Mouse (Mus musculus): Measurements from ENCODE around the gene Gatd1. TPM values are rescaled to one million over a fixed set of nuclear protein-coding genes. Genes with fewer than 3 reads are reported as not detected.
A peak's percentile ranks its signal among the peaks of the same experiment; 100 is the strongest.
"Not testable (repeated sequence)": the region's sequence is repeated elsewhere in the genome, so short reads cannot be mapped to it uniquely, and the experiment has no call there.

Gatd1 gene
- total RNA-seq, 2 experiments from 2014 or later: 38.9 to 46.5 TPM

DNA sequence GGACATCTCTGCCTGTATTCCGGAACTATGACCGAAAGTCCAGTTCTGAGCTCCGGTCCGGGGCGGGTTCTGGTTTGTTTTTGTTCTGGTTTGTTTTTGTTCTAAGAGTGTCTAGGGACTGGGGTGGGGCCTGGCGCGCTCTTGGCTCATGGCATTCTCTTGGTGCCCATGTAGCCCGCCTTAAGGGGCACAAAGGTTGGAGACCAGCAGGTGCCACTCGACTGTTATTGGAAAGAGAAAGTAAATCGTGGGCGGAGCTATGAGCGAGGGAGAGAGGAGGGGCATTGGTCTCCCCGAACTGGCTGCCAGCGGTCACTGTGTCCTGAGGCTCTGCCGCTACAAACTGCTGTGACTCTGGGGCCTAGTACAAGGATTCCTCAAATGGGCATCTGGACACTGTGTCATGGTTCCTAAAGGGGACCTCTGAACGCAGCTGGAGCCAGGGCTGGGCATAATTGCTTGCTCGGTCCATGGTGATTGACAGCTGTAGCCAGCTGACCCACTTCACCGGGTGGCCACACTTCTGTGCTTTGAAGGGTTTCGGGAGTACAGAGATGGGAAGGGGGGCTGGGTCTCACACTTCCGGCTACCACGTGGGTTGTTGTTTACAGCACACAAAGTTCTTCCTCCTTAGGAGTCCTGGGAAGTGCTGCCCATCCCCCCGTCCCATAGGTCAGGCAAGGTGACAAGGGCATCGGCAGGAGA, 41.8 kb upstream of the Gatd1 start:
- Histone ChIP-seq H3K27ac (peak overlapping the region; percentile 76), H3K4me3 (peak overlapping the region; percentile 88)
- intact Hi-C loops (cut with DNase I): no loop called here
- no peak for TF ChIP-seq CTCF (IDR thresholded peaks at IDR 0.05)
- DNase-seq (ENCODE audit: extremely low spot score in 1 of 2, low spot score in 2 of 2): no peak

DNA sequence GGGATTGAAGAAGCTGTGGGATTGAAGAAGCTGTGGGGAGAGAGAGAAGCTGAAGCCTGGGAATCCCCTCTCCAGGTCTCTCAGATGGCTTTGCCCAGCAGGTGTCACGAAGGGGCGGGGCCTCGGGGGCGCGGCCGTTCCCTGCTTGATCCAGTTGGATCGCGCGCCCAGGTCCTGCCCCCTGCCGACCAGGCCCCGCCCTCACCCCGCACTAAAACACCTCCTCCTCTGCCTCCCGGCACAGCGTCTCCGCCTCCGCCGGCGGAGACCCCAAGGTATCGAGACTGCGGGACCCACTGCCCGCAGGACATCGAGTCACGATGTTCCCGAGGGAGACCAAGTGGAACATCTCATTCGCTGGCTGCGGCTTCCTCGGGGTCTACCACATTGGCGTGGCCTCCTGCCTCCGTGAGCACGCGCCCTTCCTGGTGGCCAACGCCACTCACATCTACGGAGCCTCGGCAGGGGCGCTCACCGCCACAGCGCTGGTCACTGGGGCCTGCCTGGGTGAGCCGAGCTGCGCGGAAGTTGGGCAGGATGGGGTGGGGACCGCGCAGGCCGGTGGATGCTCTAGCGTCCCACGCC, 41.1 kb upstream of the Gatd1 start, which contains the start of gene Pnpla2:
Gene Pnpla2 (plus strand): TSS at position 232 of the 585 bp plus-strand sequence.
- intact Hi-C loops (cut with DNase I): no loop called here
- Histone ChIP-seq H3K4me3 (peak within 1 kb of the TSS; percentile 88), H3K27ac (peak within 1 kb of the TSS; percentile 76)
- peak; percentile 13 for TF ChIP-seq CTCF (IDR thresholded peaks at IDR 0.05)
- peak; percentile 88 to 91 for DNase-seq (ENCODE audit: extremely low spot score in 1 of 2, low spot score in 2 of 2)

DNA sequence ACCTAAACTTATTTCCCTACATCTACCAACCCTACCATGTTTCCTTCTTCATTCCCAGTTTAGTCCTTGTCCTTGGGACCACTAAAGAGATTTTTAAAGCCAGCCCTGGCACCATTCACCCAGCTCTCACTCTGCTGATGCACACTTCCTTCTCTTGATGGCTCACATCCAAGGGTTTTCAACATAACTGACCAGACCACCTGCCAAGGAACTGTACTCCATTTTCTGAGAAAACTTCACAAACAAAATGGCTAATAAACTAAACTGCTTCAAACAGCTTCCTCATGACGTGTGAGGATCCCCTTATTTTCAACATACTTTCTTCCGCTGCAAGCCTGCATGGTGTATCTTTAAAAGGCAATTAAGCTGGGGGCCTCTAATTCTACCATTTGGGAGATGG, 39.7 kb upstream of the Gatd1 start:
- TF ChIP-seq CTCF (IDR thresholded peaks at IDR 0.05): no peak
- no peak for DNase-seq (ENCODE audit: extremely low spot score in 1 of 2, low spot score in 2 of 2)
- no peak overlapping the region for H3K27ac ChIP-seq
- H3K4me3 ChIP-seq: no peak overlapping the region
- intact Hi-C loops (cut with DNase I): no loop called here

DNA sequence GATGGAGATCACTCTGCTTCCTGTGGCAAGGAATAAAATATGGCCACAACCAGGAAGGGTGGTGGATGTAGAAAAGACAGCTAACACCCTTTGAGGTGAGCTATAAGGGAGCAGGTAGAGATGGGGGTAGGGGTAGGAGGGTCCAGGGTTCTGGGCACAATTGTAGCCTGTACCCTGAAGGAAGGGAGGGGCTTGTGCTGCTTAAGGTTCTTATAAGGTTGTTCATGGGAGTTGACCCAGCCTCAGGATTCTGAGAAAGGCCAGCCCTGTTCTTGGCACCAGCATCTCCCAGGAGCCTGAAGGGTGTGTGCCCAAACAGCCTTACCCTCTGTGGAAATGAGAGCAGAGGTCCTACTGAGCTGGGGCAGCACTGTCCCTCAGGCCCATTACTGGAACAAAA, 38.0 kb upstream of the Gatd1 start:
- DNase-seq (ENCODE audit: extremely low spot score in 1 of 2, low spot score in 2 of 2): no peak
- TF ChIP-seq CTCF (IDR thresholded peaks at IDR 0.05): no peak
- H3K4me3 ChIP-seq: no peak overlapping the region
- no peak overlapping the region for H3K27ac ChIP-seq
- intact Hi-C loops (cut with DNase I): no loop called here

DNA sequence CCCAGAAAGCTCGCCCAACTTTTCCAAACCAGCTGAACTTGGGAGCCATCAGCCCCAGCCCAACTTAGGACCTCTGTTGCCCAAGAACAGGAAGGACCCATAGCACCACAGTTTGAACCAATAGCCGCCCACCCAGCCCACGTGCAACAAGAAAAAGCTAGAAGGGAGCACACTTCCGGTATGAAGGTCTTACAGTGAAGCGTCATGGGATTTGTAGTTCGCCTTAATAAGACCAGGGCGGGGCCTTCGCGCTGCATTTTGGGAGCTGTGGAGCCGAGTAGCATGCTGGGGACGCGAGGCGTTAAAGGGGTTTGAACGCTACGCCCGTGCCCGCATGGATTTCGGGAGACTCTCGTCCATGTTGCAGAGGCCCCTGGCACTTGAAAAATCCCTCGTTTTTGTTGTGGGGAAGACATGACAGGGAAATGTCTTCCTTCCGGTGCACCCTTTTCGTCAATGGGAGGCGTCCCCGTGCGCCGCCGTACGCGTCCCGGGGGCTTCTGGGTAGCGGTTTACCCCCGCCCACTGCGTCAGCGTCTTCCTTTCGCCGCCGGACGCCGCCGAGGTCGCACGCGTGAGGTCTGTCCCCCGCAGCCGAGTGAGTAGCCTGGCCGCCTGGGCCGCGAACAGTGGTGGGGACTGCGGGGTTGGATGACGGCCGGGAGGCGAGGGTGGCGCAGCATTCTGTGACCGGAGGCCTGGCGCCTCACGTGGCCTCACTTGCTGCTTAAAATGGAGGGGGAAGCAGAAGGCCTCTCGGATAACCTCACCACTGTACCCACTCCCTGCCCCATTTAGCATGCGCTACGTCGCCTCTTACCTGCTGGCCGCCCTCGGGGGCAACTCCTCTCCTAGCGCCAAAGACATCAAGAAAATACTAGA, 33.4 kb upstream of the Gatd1 start, which contains the start of gene Rplp2:
Gene Rplp2 (plus strand): TSS at position 261 of the 882 bp plus-strand sequence.
- peak within 1 kb of the TSS; percentile 99 for H3K27ac ChIP-seq
- H3K4me3 ChIP-seq: peak within 1 kb of the TSS; percentile 91
- DNase-seq (ENCODE audit: extremely low spot score in 1 of 2, low spot score in 2 of 2): peak; percentile 95 to 96
- intact Hi-C loops (cut with DNase I): no loop called here
- TF ChIP-seq CTCF (IDR thresholded peaks at IDR 0.05): no peak

DNA sequence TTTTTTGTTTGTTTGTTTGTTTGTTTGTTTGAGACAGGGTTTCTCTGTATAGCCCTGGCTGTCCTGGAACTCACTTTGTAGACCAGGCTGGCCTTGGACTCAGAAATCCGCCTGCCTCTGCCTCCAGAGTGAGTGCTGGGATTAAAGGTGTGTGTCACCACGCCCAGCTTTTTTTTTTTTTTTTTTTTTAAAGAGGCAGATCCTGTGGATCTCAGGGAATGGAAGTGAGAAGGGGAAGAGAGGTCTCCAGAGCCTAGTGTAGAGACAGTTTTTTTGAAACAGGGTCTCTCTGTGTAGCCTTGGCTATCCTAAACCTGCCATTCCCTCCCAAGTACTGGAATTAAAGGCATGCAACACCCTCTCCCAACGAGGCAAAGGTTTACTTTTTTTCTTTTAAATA, 32.4 kb upstream of the Gatd1 start:
- DNase-seq (ENCODE audit: extremely low spot score in 1 of 2, low spot score in 2 of 2); H3K27ac ChIP-seq; intact Hi-C loops (cut with DNase I): not testable (repeated sequence)
- H3K4me3 ChIP-seq: peak overlapping the region; percentile 91; the same call in 1 of the 2 replicates

DNA sequence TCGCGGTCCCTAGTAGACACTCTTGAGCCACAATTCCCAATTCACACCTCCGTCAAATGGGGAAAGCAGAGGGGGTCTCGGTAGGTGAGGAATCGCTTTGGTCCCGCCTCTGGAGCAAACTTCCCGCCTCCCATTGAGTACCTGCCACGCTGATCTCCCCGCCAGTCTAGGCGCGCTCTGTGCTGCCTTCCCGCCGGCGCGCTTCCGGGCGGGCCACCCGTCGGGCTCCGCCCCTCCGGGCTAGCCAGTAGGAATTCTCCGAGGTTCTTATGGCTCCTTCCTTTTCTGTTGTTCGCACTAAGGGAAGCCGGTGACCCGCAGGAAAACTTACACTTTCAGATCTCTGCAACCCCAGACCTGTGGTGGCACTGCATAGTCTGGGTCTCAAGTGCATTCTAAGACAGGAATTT, 29.9 kb upstream of the Gatd1 start, which contains the start of gene Pidd1:
Gene Pidd1 (minus strand): TSS at position 198 of the 410 bp plus-strand sequence.
- no peak within 1 kb of the TSS for H3K27ac ChIP-seq
- H3K4me3 ChIP-seq: peak within 1 kb of the TSS; percentile 39
- no peak for TF ChIP-seq CTCF (IDR thresholded peaks at IDR 0.05)
- no peak for DNase-seq (ENCODE audit: extremely low spot score in 1 of 2, low spot score in 2 of 2)
- intact Hi-C loops (cut with DNase I): no loop called here

DNA sequence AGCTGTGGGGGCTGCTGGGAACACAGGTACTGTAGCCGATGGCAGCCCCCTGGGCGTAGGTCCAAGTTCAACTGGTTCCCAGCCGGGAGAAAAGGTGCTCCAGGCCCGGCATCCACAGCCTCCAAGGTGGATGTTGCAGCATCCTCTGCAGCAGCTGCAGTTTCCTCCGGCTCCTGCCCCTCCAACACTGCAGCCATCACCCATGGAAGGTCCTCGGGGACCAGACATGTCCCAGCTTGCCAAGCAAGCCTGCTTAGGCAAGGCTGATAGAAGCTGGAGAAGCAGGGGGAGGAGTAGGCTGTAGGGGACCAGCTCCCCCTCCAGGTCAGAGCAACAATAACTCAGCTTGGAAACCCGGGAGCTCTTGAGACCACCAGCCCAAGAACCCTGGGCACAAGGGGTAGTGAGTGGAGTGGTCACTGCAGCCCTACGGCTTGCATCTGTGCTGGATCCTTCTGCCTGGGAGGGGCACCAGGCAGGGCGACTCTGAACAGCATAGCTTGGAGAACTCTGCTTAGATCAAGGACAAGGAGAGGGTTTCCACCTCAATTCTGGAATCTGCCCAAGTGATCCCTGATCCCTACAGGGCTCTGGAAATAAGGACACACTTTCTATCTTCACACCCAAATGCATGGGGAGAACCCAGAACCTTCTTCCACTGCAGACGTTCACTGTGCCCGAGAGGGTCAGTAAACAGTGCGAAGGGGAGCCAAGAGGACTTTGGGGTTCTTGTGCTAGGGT, 29.3 kb upstream of the Gatd1 start:
- intact Hi-C loops (cut with DNase I): no loop called here
- H3K4me3 ChIP-seq: peak overlapping the region; percentile 39
- DNase-seq (ENCODE audit: extremely low spot score in 1 of 2, low spot score in 2 of 2): no peak
- TF ChIP-seq CTCF (IDR thresholded peaks at IDR 0.05): no peak; the same call in 1 of the 2 replicates
- H3K27ac ChIP-seq: no peak overlapping the region

DNA sequence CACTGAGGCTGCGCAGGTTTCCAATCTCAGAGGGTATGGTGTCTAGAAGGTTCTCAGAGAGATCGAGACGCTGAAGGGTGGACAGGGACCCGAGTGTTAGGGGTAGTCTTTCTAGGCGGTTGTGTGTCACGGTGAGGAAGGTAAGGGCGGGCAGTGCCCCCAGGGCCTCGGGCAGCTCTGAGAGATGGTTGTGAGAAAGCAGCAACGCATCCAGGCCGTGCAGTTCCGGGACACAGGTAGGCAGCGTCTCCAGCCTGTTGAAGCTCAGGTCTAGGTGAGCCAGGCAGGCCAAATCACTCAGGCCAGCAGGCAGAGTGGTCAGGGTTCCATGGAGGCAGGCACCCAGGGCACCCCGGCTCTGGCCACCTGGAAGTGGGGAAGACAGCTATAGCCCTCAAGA, 28.3 kb upstream of the Gatd1 start:
- no peak for TF ChIP-seq CTCF (IDR thresholded peaks at IDR 0.05)
- H3K4me3 ChIP-seq: no peak overlapping the region
- intact Hi-C loops (cut with DNase I): no loop called here

DNA sequence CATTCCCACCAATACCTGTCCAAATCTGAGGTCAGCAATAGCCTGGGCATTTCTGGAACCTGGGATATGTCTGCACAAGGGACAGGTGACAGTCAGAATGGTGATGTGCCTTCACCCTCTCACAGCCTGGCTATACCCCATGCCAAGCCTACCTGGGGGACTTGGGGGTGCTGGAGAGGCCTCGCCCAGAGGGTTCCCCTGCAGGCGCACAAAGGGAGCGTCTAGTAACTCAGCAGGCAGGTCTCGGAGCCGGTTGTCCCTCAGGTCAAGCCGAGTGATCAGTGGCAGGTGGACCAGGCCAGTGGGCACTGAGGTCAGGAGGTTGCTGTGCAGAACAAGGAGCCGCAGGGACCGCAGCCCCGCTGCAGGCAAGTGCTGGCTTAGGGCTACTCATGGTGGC, 27.5 kb upstream of the Gatd1 start:
- no peak overlapping the region for H3K4me3 ChIP-seq
- no peak for DNase-seq (ENCODE audit: extremely low spot score in 1 of 2, low spot score in 2 of 2)
- no peak for TF ChIP-seq CTCF (IDR thresholded peaks at IDR 0.05)
- intact Hi-C loops (cut with DNase I): no loop called here
- H3K27ac ChIP-seq: no peak overlapping the region

More for the DNA sequence above, 28.3 kb upstream of the Gatd1 start:
- no peak for DNase-seq (ENCODE audit: extremely low spot score in 1 of 2, low spot score in 2 of 2)
- H3K27ac ChIP-seq: no peak overlapping the region

DNA sequence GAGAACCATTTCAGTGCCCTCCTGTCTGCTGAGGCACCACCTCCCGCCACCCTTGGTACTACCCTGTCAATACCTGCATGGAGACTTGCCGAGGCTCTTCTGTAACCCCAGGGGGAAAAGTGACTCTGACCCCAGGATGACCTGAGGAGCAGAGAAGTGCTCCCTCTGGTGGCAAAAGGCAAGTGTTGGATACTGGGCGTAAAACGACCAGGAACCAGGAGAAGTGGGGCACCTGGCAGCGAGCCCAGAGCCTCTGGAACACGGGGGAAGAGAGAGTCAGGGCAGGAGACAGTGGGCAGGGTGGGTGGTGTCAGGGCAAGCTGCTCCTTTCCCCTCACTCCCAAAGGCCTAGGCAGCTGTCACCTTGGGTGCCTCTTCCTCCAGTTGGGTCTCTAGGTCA, 26.7 kb upstream of the Gatd1 start:
- no peak overlapping the region for H3K27ac ChIP-seq
- TF ChIP-seq CTCF (IDR thresholded peaks at IDR 0.05): peak; percentile 74
- intact Hi-C loops (cut with DNase I): no loop called here
- no peak overlapping the region for H3K4me3 ChIP-seq
- no peak for DNase-seq (ENCODE audit: extremely low spot score in 1 of 2, low spot score in 2 of 2)

All from left cerebral cortex, adult 2 months (tissue).